Mouse (Mus musculus) thymus, adult 2 months (tissue): ENCODE results near the gene Gnat1. TPM values are rescaled to one million over a fixed set of nuclear protein-coding genes. Genes with fewer than 3 reads are reported as not detected.

Source experiments
- DNase-seq: peaks from one replicate; pipeline ENCODE4 v3.0.0; 2021
- H3K27ac ChIP-seq: fragments of 200-500 bp; 2 replicates; pipeline ENCODE4 v1.5.1; 2012; ENCODE audit warnings: low read length, control low read depth; ENCODE audit not compliant: control insufficient read depth, insufficient read depth
- H3K27me3 ChIP-seq: fragments of 200-500 bp; 2 replicates; pipeline ENCODE4 v1.6.1; 2012; ENCODE audit warnings: mild to moderate bottlenecking, low read length, moderate library complexity, mixed read lengths; ENCODE audit not compliant: control insufficient read depth, insufficient read depth
- H3K36me3 ChIP-seq: fragments of 200-500 bp; 2 replicates; pipeline ENCODE4 v1.6.1; 2012; ENCODE audit warnings: mild to moderate bottlenecking, low read length, moderate library complexity; ENCODE audit not compliant: control insufficient read depth, insufficient read depth
- H3K4me1 ChIP-seq: fragments of 200-500 bp; replicated peaks from 2 replicates; pipeline ENCODE4 v1.6.1; 2012; ENCODE audit warnings: low read length; ENCODE audit not compliant: control insufficient read depth, insufficient read depth
- H3K4me3 ChIP-seq: fragments of 200-500 bp; 2 replicates; pipeline ENCODE4 v1.5.1; 2012; ENCODE audit warnings: mild to moderate bottlenecking, low read length, control low read depth, moderate library complexity; ENCODE audit not compliant: control insufficient read depth, insufficient read depth
- CTCF ChIP-seq: fragments of 200-500 bp; IDR thresholded peaks from 2 replicates; pipeline ENCODE4 v1.5.1; 2012; ENCODE audit warnings: mild to moderate bottlenecking, control low read depth, low read length, moderate library complexity, borderline replicate concordance; ENCODE audit not compliant: control insufficient read depth, poor library complexity, insufficient read depth; ENCODE audit errors: extremely low read depth
- POLR2A ChIP-seq: fragments of 200-500 bp; IDR thresholded peaks from 2 replicates; pipeline ENCODE4 v1.6.1; 2012; ENCODE audit warnings: mild to moderate bottlenecking, low read length, control low read depth, moderate library complexity; ENCODE audit not compliant: control insufficient read depth, poor library complexity, insufficient read depth; ENCODE audit errors: extremely low read depth
- WGBS: fragments of 180-500 bp; shearing (Covaris S2); methylation state at CpG from one replicate; pipeline ENCODE4 v1.1.7; 2018; 5-methylcytosine and 5-hydroxymethylcytosine counted together
- polyA plus RNA-seq: library from polyadenylated mRNA; depleted of rRNA; stranded (reverse); fragments of >200 nt; gene quantifications from 2 replicates; pipeline ENCODE4 v1.2.3, GENCODE M21; 2012; rRNA removed

Gnat1 gene
- polyA plus RNA-seq, 1 experiment = 0.13 TPM

DNA sequence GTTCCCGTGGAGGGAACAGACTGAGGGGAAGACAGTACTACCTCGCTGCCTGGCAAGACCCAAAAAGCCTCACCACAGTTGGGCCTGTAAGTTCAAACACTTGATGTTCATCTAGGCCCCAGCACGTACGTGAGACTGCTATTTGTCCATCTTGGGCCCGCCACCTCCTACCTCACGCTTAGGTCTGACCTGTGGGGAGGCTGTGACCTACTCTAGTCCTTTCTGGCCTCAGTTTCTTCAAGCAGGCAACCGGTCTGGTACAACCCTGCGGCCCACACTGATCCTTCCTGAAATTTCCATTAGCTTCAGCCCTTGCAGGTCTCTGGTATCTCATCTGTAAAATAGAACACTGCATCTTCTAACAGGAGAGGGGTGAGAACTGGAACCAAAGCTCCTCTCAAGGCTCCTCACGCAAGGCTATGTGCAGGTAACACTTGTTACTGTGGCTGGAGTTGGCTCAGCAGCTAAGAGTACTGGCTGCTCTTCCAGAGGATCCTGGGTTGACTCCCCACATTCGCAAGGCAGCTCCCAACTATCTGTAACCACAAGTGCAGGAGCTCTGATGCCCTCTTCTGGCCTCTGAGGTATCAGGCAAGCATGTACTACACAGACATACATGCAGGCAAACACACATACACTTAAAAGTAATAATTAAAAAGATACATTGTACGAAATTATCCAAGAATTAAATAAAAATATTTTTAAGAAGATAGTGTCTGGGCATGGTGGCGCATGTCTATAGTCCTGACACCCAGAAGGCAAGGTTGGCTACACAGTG, 54.0 kb downstream of the Gnat1 start:
- H3K27ac ChIP-seq = peak overlapping the region; percentile 86
- no peaks in the 10 kb centered on the region for H3K27me3 ChIP-seq
- peaks cover 69% of the 10 kb centered on the region for H3K4me1 ChIP-seq
- DNase-seq = peak; percentile 43
- TF ChIP-seq CTCF = no peak
- TF ChIP-seq POLR2A = no peak
- peaks cover 4% of the 10 kb centered on the region; the same call in 1 of the 2 replicates for H3K36me3 ChIP-seq
- H3K4me3 ChIP-seq = no peak overlapping the region
- 91% methylated on average over 12 of the region's 12 CpGs for whole genome bisulfite sequencing

DNA sequence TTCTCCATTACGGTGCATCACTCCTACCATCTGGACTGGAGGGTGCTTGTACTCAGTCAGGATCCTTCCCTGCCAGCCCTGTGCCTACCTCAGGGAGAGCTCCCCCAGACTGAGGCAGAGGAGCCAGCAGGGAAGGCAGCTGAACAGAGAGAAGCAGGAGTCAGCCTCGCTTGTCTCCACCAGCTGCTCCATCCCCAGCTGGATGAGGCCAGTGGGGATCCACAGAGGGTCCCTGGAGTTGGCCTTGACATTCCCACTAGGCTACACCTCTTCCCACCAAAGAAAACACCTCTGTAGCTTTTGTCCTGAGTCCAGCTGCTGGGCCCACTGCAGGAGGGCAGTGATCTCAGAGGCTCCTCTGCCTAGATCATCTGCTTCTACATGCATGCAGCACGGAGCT, 54.6 kb downstream of the Gnat1 start:
- TF ChIP-seq CTCF (no peak), POLR2A (no peak)
- H3K4me1 ChIP-seq = peaks cover 63% of the 10 kb centered on the region
- WGBS = 75% methylated on average over 3 of the region's 3 CpGs

DNA sequence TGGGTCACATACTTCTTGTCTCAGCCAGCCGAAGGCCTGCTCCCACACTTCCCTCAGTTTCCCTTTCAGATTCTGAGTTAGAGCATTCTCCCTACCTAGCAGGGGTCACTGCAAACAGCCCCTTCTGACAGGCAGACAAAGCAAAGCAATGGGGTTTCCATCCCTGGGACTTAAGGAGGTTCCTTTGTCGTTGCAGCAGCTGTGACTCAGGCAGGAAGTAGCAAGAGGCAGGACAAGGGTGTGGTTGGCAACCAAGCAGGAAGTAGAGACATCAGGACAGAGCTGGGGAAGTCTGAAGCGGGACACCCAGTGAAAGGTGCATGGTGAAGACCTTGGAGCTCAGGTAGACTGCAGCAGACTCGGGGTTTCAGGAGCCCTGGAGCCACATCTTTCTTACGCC, 55.0 kb downstream of the Gnat1 start:
- H3K36me3 ChIP-seq = peaks cover 14% of the 10 kb centered on the region
- TF ChIP-seq POLR2A = no peak
- no peak for TF ChIP-seq CTCF
- peak overlapping the region; percentile 9 for H3K4me3 ChIP-seq
- peaks cover 59% of the 10 kb centered on the region for H3K4me1 ChIP-seq
- H3K27ac ChIP-seq = peak overlapping the region; percentile 86
- 22% methylated on average over 5 of the region's 5 CpGs for WGBS
- DNase-seq = peak; percentile 65
- no peaks in the 10 kb centered on the region for H3K27me3 ChIP-seq

More for the DNA sequence above, 54.6 kb downstream of the Gnat1 start:
- no peak for DNase-seq
- Histone ChIP-seq H3K4me3 (peak overlapping the region; percentile 9), H3K27ac (peak overlapping the region; percentile 86), H3K27me3 (no peaks in the 10 kb centered on the region), H3K36me3 (peaks cover 10% of the 10 kb centered on the region)

Other genes starting within 250 kb of the Gnat1 start
- 49.6 and 55.7 TPM in 2 replicates for gene Tmem115, start 145.8 kb downstream of the Gnat1 start, polyA plus RNA-seq
- 78.7 and 84.3 TPM in 2 replicates for gene Cyb561d2, start 137.5 kb downstream of the Gnat1 start, polyA plus RNA-seq
- gene Nprl2, start 137.5 kb downstream of the Gnat1 start, polyA plus RNA-seq = 74.5 and 83.5 TPM in 2 replicates
- 2.9 and 3.4 TPM in 2 replicates for gene Zmynd10, start 132.4 kb downstream of the Gnat1 start, polyA plus RNA-seq
- 48.8 and 50.8 TPM in 2 replicates for gene Rassf1, start 128.2 kb downstream of the Gnat1 start, polyA plus RNA-seq
- gene Tusc2, start 116.5 kb downstream of the Gnat1 start, polyA plus RNA-seq = 67.3 and 68.1 TPM in 2 replicates
- gene Hyal2, start 111.8 kb downstream of the Gnat1 start, polyA plus RNA-seq = 35.6 and 39.8 TPM in 2 replicates
- gene Hyal1, start 102.8 kb downstream of the Gnat1 start, polyA plus RNA-seq = 8.3 and 10.9 TPM in 2 replicates
- gene Naa80, start 100.8 kb downstream of the Gnat1 start, polyA plus RNA-seq = 102 and 103 TPM in 2 replicates
- 2.4 TPM in 2 replicates for gene Hyal3, start 98.9 kb downstream of the Gnat1 start, polyA plus RNA-seq
- gene Ifrd2, start 92.1 kb downstream of the Gnat1 start, polyA plus RNA-seq = 65.1 and 67.4 TPM in 2 replicates
- gene Sema3b, start 70.5 kb downstream of the Gnat1 start, polyA plus RNA-seq = 4.3 and 4.9 TPM in 2 replicates
- gene Gnai2, start 44.3 kb downstream of the Gnat1 start, polyA plus RNA-seq = 1,154 and 1,267 TPM in 2 replicates
- 9.1 and 11.2 TPM in 2 replicates for gene Slc38a3, start 10.2 kb downstream of the Gnat1 start, polyA plus RNA-seq
- 35.5 and 41.3 TPM in 2 replicates for gene Sema3f, start 30.8 kb upstream of the Gnat1 start, polyA plus RNA-seq
- 176 and 197 TPM in 2 replicates for gene Rbm5, start 91.3 kb upstream of the Gnat1 start, polyA plus RNA-seq
- 29.0 and 32.1 TPM in 2 replicates for gene Rbm6, start 193.5 kb upstream of the Gnat1 start, polyA plus RNA-seq
- gene Mon1a, start 208.4 kb upstream of the Gnat1 start, polyA plus RNA-seq = 57.0 and 62.7 TPM in 2 replicates
- 8.5 and 13.0 TPM in 2 replicates for gene Mst1r, start 227.2 kb upstream of the Gnat1 start, polyA plus RNA-seq
- gene Actl11, start 248.8 kb upstream of the Gnat1 start, polyA plus RNA-seq = 0.11 TPM in 1 of 2 replicates, not detected in the other